Mouse (Mus musculus) CH12.LX (cell line): ENCODE data around the gene Myo16.

Source experiments
- CTCF ChIP-seq, 2 experiments: IDR thresholded peaks in 1 of 2; conservative IDR thresholded peaks in 1 of 2; 2 replicates each; pipeline ENCODE4 v1.5.1; 2011 to 2012; ENCODE audit warnings: low read depth in 2 of 2, low read length in 2 of 2, improper control_type of control experiment in 1 of 2, inconsistent platforms in 1 of 2, mild to moderate bottlenecking in 1 of 2, moderate library complexity in 1 of 2
- EP300 ChIP-seq: IDR thresholded peaks from 2 replicates; pipeline ENCODE4 v1.6.1; 2011; ENCODE audit warnings: low read length, improper control_type of control experiment
- ETS1 ChIP-seq: conservative IDR thresholded peaks from 2 replicates; pipeline ENCODE4 v1.6.1; 2012; ENCODE audit warnings: low read depth, mild to moderate bottlenecking, inconsistent platforms, low read length, improper control_type of control experiment, moderate library complexity
- MAFK ChIP-seq: IDR thresholded peaks from 2 replicates; pipeline ENCODE4 v1.6.1; 2011; ENCODE audit warnings: low read length, improper control_type of control experiment; ENCODE audit not compliant: insufficient replicate concordance
- MYC ChIP-seq: IDR thresholded peaks from 2 replicates; pipeline ENCODE4 v1.6.1; 2011; ENCODE audit warnings: low read depth, mild to moderate bottlenecking, improper control_type of control experiment, low read length
- NRF1 ChIP-seq: IDR thresholded peaks from 2 replicates; pipeline ENCODE4 v1.6.1; 2014; ENCODE audit warnings: low read depth, mild to moderate bottlenecking, inconsistent platforms, low read length, improper control_type of control experiment, moderate library complexity
- POLR2A ChIP-seq: IDR thresholded peaks from 2 replicates; pipeline ENCODE4 v1.6.1; 2011; ENCODE audit warnings: low read depth, mild to moderate bottlenecking, improper control_type of control experiment, low read length
- SIN3A ChIP-seq: IDR thresholded peaks from 2 replicates; pipeline ENCODE4 v1.6.1; 2012; ENCODE audit warnings: low read length, improper control_type of control experiment, inconsistent platforms
- TBP ChIP-seq: conservative IDR thresholded peaks from 2 replicates; pipeline ENCODE4 v1.6.1; 2011; ENCODE audit warnings: low read depth, low read length, improper control_type of control experiment
- USF1 ChIP-seq: IDR thresholded peaks from 2 replicates; pipeline ENCODE4 v1.6.1; 2014; ENCODE audit warnings: low read depth, mild to moderate bottlenecking, inconsistent platforms, low read length, improper control_type of control experiment
- ZC3H11A ChIP-seq: IDR thresholded peaks from 2 replicates; pipeline ENCODE4 v1.6.1; 2012; ENCODE audit warnings: low read depth, mild to moderate bottlenecking, inconsistent platforms, low read length, improper control_type of control experiment
- ZNF384 ChIP-seq: IDR thresholded peaks from 2 replicates; pipeline ENCODE4 v1.6.1; 2012; ENCODE audit warnings: low read depth, low read length, improper control_type of control experiment, inconsistent platforms

DNA sequence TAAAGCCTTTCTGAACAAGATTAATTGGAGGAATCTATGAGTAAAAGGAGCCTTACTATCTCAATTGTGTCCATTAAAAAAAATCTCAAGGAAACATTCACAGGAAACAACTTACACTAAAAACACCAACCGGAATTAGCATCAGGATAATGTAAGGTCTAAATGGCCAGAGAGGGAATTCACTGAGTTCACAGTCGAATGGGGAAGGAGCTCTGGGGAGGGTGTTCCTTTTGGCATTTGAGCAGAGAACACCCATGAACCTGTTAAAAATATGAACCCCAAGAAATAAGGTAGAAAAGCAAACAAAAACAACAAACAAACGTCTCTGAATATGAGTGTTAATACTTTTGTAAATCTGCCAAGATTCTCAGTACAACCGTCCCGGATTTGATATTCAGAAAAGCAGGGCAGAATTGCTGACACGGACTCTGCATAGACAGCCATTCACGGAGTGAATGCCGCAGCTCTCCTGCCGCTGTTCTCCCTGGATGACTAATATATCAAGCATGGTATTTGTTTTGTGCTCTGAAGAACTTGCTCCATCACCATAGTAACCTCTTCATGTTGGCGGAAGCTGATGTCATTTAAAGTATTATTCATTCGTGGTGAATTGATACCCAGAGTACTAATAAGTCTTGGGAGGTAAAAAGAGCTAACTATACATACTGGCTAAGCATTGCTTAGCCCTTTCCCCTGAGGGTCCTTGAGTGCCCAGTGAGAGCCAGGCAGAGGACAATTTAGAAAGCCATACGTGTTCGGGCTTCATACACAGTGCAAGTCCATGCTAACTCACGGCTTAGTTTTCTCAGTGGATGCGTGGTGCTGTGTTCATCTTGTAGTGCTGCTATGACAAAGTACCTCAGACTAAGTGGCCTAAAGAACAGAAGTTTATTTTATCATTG is 22.9 kb upstream of the Myo16 start:
- no peak for TF ChIP-seq ZC3H11A
- TF ChIP-seq ETS1, result no peak
- no peak for TF ChIP-seq MAFK
- TF ChIP-seq EP300, result no peak
- no peak for TF ChIP-seq SIN3A
- TF ChIP-seq CTCF (conservative IDR thresholded peaks at IDR 0.05 in 1 of 2, IDR thresholded peaks at IDR 0.05 in 1 of 2; ENCODE audit: low read depth in 2 of 2, low read length in 2 of 2), result no peak
- no peak for TF ChIP-seq ZNF384
- TF ChIP-seq TBP, result no peak
- no peak for TF ChIP-seq USF1
- TF ChIP-seq MYC, result no peak
- no peak for TF ChIP-seq POLR2A
- TF ChIP-seq NRF1, result no peak
